Mouse (Mus musculus) megakaryocyte, embryonic 14.5 days (primary cell): ENCODE results near the gene Dcun1d5. TPM values are rescaled to one million over a fixed set of nuclear protein-coding genes. Genes with fewer than 3 reads are reported as not detected.
"Not testable (repeated sequence)": the region's sequence is repeated elsewhere in the genome, so short reads cannot be mapped to it uniquely, and the experiment has no call there.

Source experiments
- H3K27me3 ChIP-seq: replicated peaks from 2 replicates; pipeline ENCODE3; 2012; ENCODE audit warnings: inconsistent platforms
- H3K36me3 ChIP-seq: replicated peaks from 2 replicates; pipeline ENCODE3; 2012; ENCODE audit warnings: low read length, inconsistent platforms, mixed read lengths
- H3K4me1 ChIP-seq: 2 replicates; pipeline ENCODE4 v1.6.1; 2012; ENCODE audit warnings: inconsistent platforms
- H3K4me3 ChIP-seq: replicated peaks from 2 replicates; pipeline ENCODE3; 2012; ENCODE audit warnings: moderate library complexity, mild to moderate bottlenecking, inconsistent platforms
- H3K9me3 ChIP-seq: 2 replicates; pipeline ENCODE4 v1.6.1; 2012; ENCODE audit warnings: inconsistent platforms
- FLI1 ChIP-seq: IDR thresholded peaks from 2 replicates; pipeline ENCODE4 v1.6.1; 2012; ENCODE audit warnings: low read length, inconsistent platforms, mixed read lengths
- GATA1 ChIP-seq: IDR thresholded peaks from 3 replicates; pipeline ENCODE4 v1.6.1; 2012; ENCODE audit warnings: mixed read lengths, low read length, inconsistent platforms, borderline replicate concordance
- polyA plus RNA-seq: library from polyadenylated mRNA; stranded (reverse); fragments of >175 nt; gene quantifications from 2 replicates; pipeline ENCODE4 v1.2.3, GENCODE M21; 2012; ENCODE audit warnings: low replicate concordance; ENCODE audit not compliant: insufficient read depth

Dcun1d5 gene
- 30.3 and 105 TPM in 2 replicates for polyA plus RNA-seq

GRCm38 (mm10) chr9:7184172-7184896, at the start of gene Dcun1d5, which contains the start of gene Dync2h1:
Gene Dcun1d5, plus strand, starts transcription at chr9:7184520.
Gene Dync2h1, minus strand, starts transcription at chr9:7184446.
- peak within 1 kb of the TSS; percentile 96 for H3K4me3 ChIP-seq
- H3K9me3 ChIP-seq, result no peaks in the 10 kb centered on the region
- TF ChIP-seq GATA1, result no peak
- peak; percentile 89; the same call in 1 of the 2 replicates for TF ChIP-seq FLI1
- peaks cover 29% of the 10 kb centered on the region for H3K4me1 ChIP-seq
- peaks cover 37% of the 10 kb centered on the region for H3K36me3 ChIP-seq
- H3K27me3 ChIP-seq, result no peaks in the 10 kb centered on the region

GRCm38 (mm10) chr9:7154391-7154790, 29.9 kb upstream of the Dcun1d5 start:
- TF ChIP-seq FLI1 (no peak), GATA1 (no peak)

GRCm38 (mm10) chr9:7158605-7159004, 25.7 kb upstream of the Dcun1d5 start:
- Histone ChIP-seq H3K4me3 (no peak overlapping the region), H3K36me3 (peaks cover 43% of the 10 kb centered on the region), H3K4me1 (peaks cover 6% of the 10 kb centered on the region), H3K27me3 (no peaks in the 10 kb centered on the region), H3K9me3 (no peaks in the 10 kb centered on the region)
- TF ChIP-seq FLI1 (no peak), GATA1 (no peak)

More at GRCm38 (mm10) chr9:7154391-7154790, 29.9 kb upstream of the Dcun1d5 start:
- Histone ChIP-seq H3K36me3 (peaks cover 31% of the 10 kb centered on the region), H3K4me1 (peaks cover 6% of the 10 kb centered on the region), H3K27me3 (no peaks in the 10 kb centered on the region), H3K4me3 (no peak overlapping the region), H3K9me3 (no peaks in the 10 kb centered on the region)

- H3K4me3 ChIP-seq, result no peak overlapping the region
- no peaks in the 10 kb centered on the region for H3K9me3 ChIP-seq
- H3K36me3 ChIP-seq, result peaks cover 45% of the 10 kb centered on the region
- H3K4me1 ChIP-seq, result peaks cover under 1% of the 10 kb centered on the region; the same call in 1 of the 2 replicates
- no peak for TF ChIP-seq FLI1
- TF ChIP-seq GATA1, result no peak
- H3K27me3 ChIP-seq, result no peaks in the 10 kb centered on the region
Observed at GRCm38 (mm10) chr9:7159718-7160117, 24.6 kb upstream of the Dcun1d5 start.

- Histone ChIP-seq H3K4me3 (no peak overlapping the region), H3K4me1 (no peaks in the 10 kb centered on the region), H3K36me3 (peaks cover 48% of the 10 kb centered on the region), H3K9me3 (no peaks in the 10 kb centered on the region), H3K27me3 (no peaks in the 10 kb centered on the region)
- no peak for TF ChIP-seq FLI1
- TF ChIP-seq GATA1, result no peak
Observed at GRCm38 (mm10) chr9:7160688-7161087, 23.6 kb upstream of the Dcun1d5 start.

GRCm38 (mm10) chr9:7167339-7167998, 16.9 kb upstream of the Dcun1d5 start:
- peaks cover 39% of the 10 kb centered on the region for H3K36me3 ChIP-seq
- H3K9me3 ChIP-seq, result no peaks in the 10 kb centered on the region
- no peak overlapping the region for H3K4me3 ChIP-seq
- no peak for TF ChIP-seq FLI1
- TF ChIP-seq GATA1, result no peak
- H3K4me1 ChIP-seq, result peaks cover 6% of the 10 kb centered on the region
- H3K27me3 ChIP-seq, result no peaks in the 10 kb centered on the region

- H3K9me3 ChIP-seq, result no peaks in the 10 kb centered on the region
- peaks cover 12% of the 10 kb centered on the region for H3K4me1 ChIP-seq
- no peak overlapping the region for H3K4me3 ChIP-seq
- TF ChIP-seq FLI1, result no peak
- TF ChIP-seq GATA1, result no peak
- no peaks in the 10 kb centered on the region for H3K27me3 ChIP-seq
- H3K36me3 ChIP-seq, result peaks cover 20% of the 10 kb centered on the region
Observed at GRCm38 (mm10) chr9:7173756-7174155, 10.6 kb upstream of the Dcun1d5 start.

GRCm38 (mm10) chr9:7176618-7177610, 7.4 kb upstream of the Dcun1d5 start:
- H3K9me3 ChIP-seq, result no peaks in the 10 kb centered on the region
- H3K36me3 ChIP-seq, result peaks cover 32% of the 10 kb centered on the region
- TF ChIP-seq GATA1, result no peak
- TF ChIP-seq FLI1, result no peak
- H3K27me3 ChIP-seq, result no peaks in the 10 kb centered on the region
- H3K4me3 ChIP-seq, result peak overlapping the region; percentile 91
- H3K4me1 ChIP-seq, result peaks cover 12% of the 10 kb centered on the region

GRCm38 (mm10) chr9:7184897-7185291, 574 bp downstream of the Dcun1d5 start:
- Histone ChIP-seq H3K9me3 (no peaks in the 10 kb centered on the region), H3K27me3 (no peaks in the 10 kb centered on the region), H3K4me3 (peak overlapping the region; percentile 96), H3K36me3 (peaks cover 38% of the 10 kb centered on the region), H3K4me1 (peaks cover 29% of the 10 kb centered on the region)
- TF ChIP-seq FLI1, result no peak

GRCm38 (mm10) chr9:7190694-7191093, 6.4 kb downstream of the Dcun1d5 start:
- not testable (repeated sequence) for H3K27me3 ChIP-seq, H3K4me3 ChIP-seq, H3K9me3 ChIP-seq
- Histone ChIP-seq H3K36me3 (peaks cover 28% of the 10 kb centered on the region), H3K4me1 (peaks cover 17% of the 10 kb centered on the region)
